ENCODE assay signal across 15 mouse cellular contexts in the genomic region with DNA sequence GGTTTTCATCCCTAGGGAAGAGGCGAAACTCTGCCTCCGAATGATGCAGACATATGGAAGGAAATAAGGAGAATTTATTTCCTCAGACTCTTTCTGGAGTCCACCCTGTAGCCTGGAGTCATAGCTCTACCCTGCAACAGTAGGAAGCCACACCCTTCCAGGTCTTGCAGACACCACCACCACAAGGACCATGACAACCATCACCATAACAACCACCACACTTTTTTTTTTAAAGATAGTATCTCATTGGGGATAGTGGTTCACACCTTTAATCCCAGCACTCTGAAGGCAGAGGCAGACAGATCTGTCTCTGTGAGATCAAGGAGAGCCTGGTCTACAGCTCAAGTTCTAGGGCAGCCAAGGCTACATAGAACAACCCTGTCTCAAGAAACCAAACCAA. TPM values are rescaled to one million over a fixed set of nuclear protein-coding genes. Genes with fewer than 3 reads are reported as not detected.
"Had no signal": no experiment of that assay in that cellular context is flagged by ENCODE, and none has a peak within 500 bp of the region (broad histone marks: within the 10 kb centered on the region; RNA-seq: fewer than 3 reads in every experiment).

No protein-coding gene starts in this region.

- H3K9ac ChIP-seq: liver, postnatal 0 days; midbrain, embryonic 15.5 days; neural tube, embryonic 13.5 days had no signal

- H3K4me2 ChIP-seq: liver, embryonic 11.5 days; midbrain, embryonic 11.5 days; midbrain, embryonic 15.5 days; neural tube, embryonic 13.5 days had no signal

- H3K27ac ChIP-seq: limb, embryonic 10.5 days; midbrain, embryonic 15.5 days; neural tube, embryonic 13.5 days had no signal

- ATAC-seq: liver, postnatal 0 days; midbrain, embryonic 15.5 days had no signal

- H3K4me3 ChIP-seq: left cerebral cortex, adult 2 months; limb, embryonic 10.5 days; megakaryocyte, embryonic 14.5 days; midbrain, embryonic 15.5 days; neural tube, embryonic 13.5 days had no signal

- H3K4me1 ChIP-seq: midbrain, embryonic 15.5 days; neural tube, embryonic 13.5 days had no signal

- H3K36me3 ChIP-seq: limb, embryonic 10.5 days; midbrain, embryonic 15.5 days; neural tube, embryonic 13.5 days had no signal

- H3K27me3 ChIP-seq: midbrain, embryonic 15.5 days; neural tube, embryonic 13.5 days had no signal

- DNase-seq: kidney, adult 2 months; kidney, postnatal 25 days; liver, postnatal 0 days; right cerebral cortex, postnatal 4 days; spleen, adult 18-20 months; thymus, adult 18-20 months; thymus, postnatal 14 days had no signal

- H3K9me3 ChIP-seq: limb, embryonic 10.5 days; megakaryocyte, embryonic 14.5 days; midbrain, embryonic 15.5 days; neural tube, embryonic 13.5 days had no signal

RNA-seq across cellular contexts. Expression of gene Efr3b, which starts 26.8 kb away (rescaled TPM):
- total RNA-seq: monocyte, adult 5-6 weeks had no signal
